Mouse (Mus musculus) ES-Bruce4 (cell line): Measurements from ENCODE around the gene Atg4d.

Experiments
- EP300 ChIP-seq: IDR thresholded peaks from 2 replicates; pipeline ENCODE4 v1.6.1; 2011; ENCODE audit warnings: low read depth, low read length; ENCODE audit not compliant: insufficient read depth
- POLR2A ChIP-seq: IDR thresholded peaks from one replicate; pipeline ENCODE4 v1.8.1; 2011; ENCODE audit warnings: low read length; ENCODE audit not compliant: insufficient read depth

DNA sequence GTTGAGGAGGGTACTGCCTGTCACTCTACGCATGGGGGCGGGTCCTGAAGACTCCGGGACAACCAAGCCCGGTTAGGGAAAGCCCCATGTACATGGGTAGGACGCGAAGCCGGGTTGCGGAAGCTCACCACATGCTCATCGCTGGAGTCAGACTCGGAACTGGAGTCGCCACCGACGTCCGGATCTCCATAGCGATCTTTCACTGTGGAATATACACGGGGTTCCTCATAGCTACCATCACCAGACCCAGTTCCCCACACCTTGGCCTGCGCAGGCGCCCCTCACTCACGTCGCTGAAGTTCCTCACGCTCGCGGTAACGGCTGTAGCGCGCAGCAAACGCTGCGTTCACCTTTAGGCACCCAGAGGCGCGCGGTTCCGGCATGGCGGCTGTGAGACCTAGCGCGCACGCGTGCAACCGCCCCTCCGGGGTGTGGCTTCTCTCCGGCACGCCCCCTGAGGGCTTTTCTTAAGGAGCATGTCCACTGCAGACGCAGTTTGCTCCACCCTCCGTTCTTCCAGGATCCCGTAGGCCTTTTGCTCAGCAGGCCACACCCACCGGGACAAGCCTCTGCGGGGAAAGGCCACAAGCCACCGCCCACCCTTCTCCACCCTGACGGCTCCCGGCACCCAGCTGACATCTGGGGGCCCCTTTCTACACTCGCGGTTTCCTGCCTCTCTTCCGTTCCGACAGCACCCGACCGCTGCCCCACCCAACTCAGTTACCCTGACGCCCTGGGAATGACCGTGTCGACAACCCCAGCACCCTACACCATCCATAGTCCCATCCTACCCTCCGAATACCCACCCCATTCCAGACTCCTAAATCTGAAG lies 22.7 kb downstream of the Atg4d start, which contains the start of gene Kri1:
- TF ChIP-seq POLR2A = peak; percentile 68
- TF ChIP-seq EP300 = peak; percentile 62; the same call in 1 of the 2 replicates
